Comparison of ENCODE assay signal across 17 mouse cellular contexts in genomic region chr2:135049283-135049682, GRCm38 (mm10).
DNase-seq lines count a peak whose midpoint lies in the region; ATAC-seq and TF ChIP-seq lines count a peak whose summit lies in the region.
"Had no signal": no experiment of that assay in that cellular context is flagged by ENCODE, and none has a peak within 500 bp of the region (broad histone marks: within the 10 kb centered on the region; RNA-seq: fewer than 3 reads in every experiment).

No protein-coding gene starts in this region.

- no peak for ATAC-seq in heart, embryonic 12.5 days (ENCODE audit: insufficient number of reproducible peaks, low FRiP score)
- ATAC-seq in lung, embryonic 16.5 days (ENCODE audit: low read depth): no peak
- no peak for ATAC-seq in lung, postnatal 0 days
- no peak for ATAC-seq in hindbrain, embryonic 14.5 days (ENCODE audit: low FRiP score)
- ATAC-seq: CD4-positive, CD25-positive, alpha-beta regulatory T cell, adult 4 months; intestine, embryonic 16.5 days; liver, postnatal 0 days had no signal

- no peak for TF ChIP-seq CTCF in lung, postnatal 0 days (IDR thresholded peaks at IDR 0.05)

- no peak overlapping the region for H3K9ac ChIP-seq in heart, embryonic 12.5 days
- H3K9ac ChIP-seq in lung, embryonic 16.5 days (ENCODE audit: low read length): no peak overlapping the region
- no peak overlapping the region for H3K9ac ChIP-seq in lung, postnatal 0 days (replicated peaks; ENCODE audit: low read depth)
- H3K9ac ChIP-seq in hindbrain, embryonic 14.5 days: no peak overlapping the region
- H3K9ac ChIP-seq: limb, embryonic 13.5 days; liver, postnatal 0 days had no signal

- peaks cover 17% of the 10 kb centered on the region; the same call in 1 of the 2 replicates for H3K4me1 ChIP-seq in heart, embryonic 12.5 days (replicated peaks)
- peaks cover 6% of the 10 kb centered on the region; the same call in 1 of the 2 replicates for H3K4me1 ChIP-seq in lung, embryonic 16.5 days (replicated peaks; ENCODE audit: control insufficient read depth, insufficient read depth, low read length)
- H3K4me1 ChIP-seq in lung, postnatal 0 days (ENCODE audit: insufficient read depth, low read depth, low read length): no peaks in the 10 kb centered on the region
- no peaks in the 10 kb centered on the region for H3K4me1 ChIP-seq in hindbrain, embryonic 14.5 days (replicated peaks; ENCODE audit: control insufficient read depth, insufficient read depth, low read length)
- H3K4me1 ChIP-seq: hindbrain, embryonic 10.5 days; limb, embryonic 13.5 days had no signal

- 72% methylated on average over 6 of the region's 6 CpGs for WGBS in heart, embryonic 12.5 days
- 62% methylated on average over 6 of the region's 6 CpGs for WGBS in lung, embryonic 16.5 days
- WGBS in lung, postnatal 0 days: 64% methylated on average over 6 of the region's 6 CpGs
- 84% methylated on average over 6 of the region's 6 CpGs for WGBS in hindbrain, embryonic 14.5 days

- no peak overlapping the region for H3K4me3 ChIP-seq in heart, embryonic 12.5 days
- H3K4me3 ChIP-seq in lung, embryonic 16.5 days (ENCODE audit: low read length): no peak overlapping the region
- H3K4me3 ChIP-seq in lung, postnatal 0 days (ENCODE audit: low read depth, low read length): no peak overlapping the region
- no peak overlapping the region for H3K4me3 ChIP-seq in hindbrain, embryonic 14.5 days (replicated peaks; ENCODE audit: low read length)
- H3K4me3 ChIP-seq: erythroblast, embryonic 14.5 days; hindbrain, embryonic 10.5 days; limb, embryonic 13.5 days had no signal

- H3K9me3 ChIP-seq in heart, embryonic 12.5 days (replicated peaks): no peaks in the 10 kb centered on the region
- H3K9me3 ChIP-seq in lung, embryonic 16.5 days (ENCODE audit: control insufficient read depth, low read length): no peaks in the 10 kb centered on the region
- H3K9me3 ChIP-seq in lung, postnatal 0 days (ENCODE audit: low read length): no peaks in the 10 kb centered on the region
- no peaks in the 10 kb centered on the region for H3K9me3 ChIP-seq in hindbrain, embryonic 14.5 days (ENCODE audit: control insufficient read depth, low read length)
- H3K9me3 ChIP-seq: hindbrain, embryonic 10.5 days; limb, embryonic 13.5 days had no signal

- H3K27me3 ChIP-seq in heart, embryonic 12.5 days (replicated peaks): no peaks in the 10 kb centered on the region
- no peaks in the 10 kb centered on the region for H3K27me3 ChIP-seq in lung, embryonic 16.5 days (ENCODE audit: control insufficient read depth, insufficient read depth, low read depth, low read length)
- no peaks in the 10 kb centered on the region for H3K27me3 ChIP-seq in lung, postnatal 0 days (replicated peaks; ENCODE audit: insufficient read depth, low read length)
- H3K27me3 ChIP-seq in hindbrain, embryonic 14.5 days (ENCODE audit: control insufficient read depth, insufficient read depth, low read length): no peaks in the 10 kb centered on the region
- H3K27me3 ChIP-seq: limb, embryonic 13.5 days had no signal

- H3K36me3 ChIP-seq in heart, embryonic 12.5 days: no peaks in the 10 kb centered on the region
- H3K36me3 ChIP-seq in lung, embryonic 16.5 days (ENCODE audit: control insufficient read depth, insufficient read depth, low read length): no peaks in the 10 kb centered on the region
- H3K36me3 ChIP-seq in lung, postnatal 0 days (ENCODE audit: insufficient read depth, low read length): no peaks in the 10 kb centered on the region
- no peaks in the 10 kb centered on the region for H3K36me3 ChIP-seq in hindbrain, embryonic 14.5 days (replicated peaks; ENCODE audit: control insufficient read depth, insufficient read depth)
- H3K36me3 ChIP-seq: hindbrain, embryonic 10.5 days; limb, embryonic 13.5 days had no signal

- H3K27ac ChIP-seq in heart, embryonic 12.5 days (ENCODE audit: poor library complexity, severe bottlenecking): peak overlapping the region; percentile 66
- peak overlapping the region; percentile 23; the same call in 1 of the 2 replicates for H3K27ac ChIP-seq in lung, embryonic 16.5 days (ENCODE audit: low read length)
- H3K27ac ChIP-seq in lung, postnatal 0 days (ENCODE audit: low read length): no peak overlapping the region
- H3K27ac ChIP-seq in hindbrain, embryonic 14.5 days: no peak overlapping the region
- H3K27ac ChIP-seq: hindbrain, embryonic 10.5 days; limb, embryonic 13.5 days; stomach, postnatal 0 days had no signal

- H3K4me2 ChIP-seq in heart, embryonic 12.5 days: no peak overlapping the region
- no peak overlapping the region for H3K4me2 ChIP-seq in lung, embryonic 16.5 days (ENCODE audit: low read depth, low read length)
- no peak overlapping the region for H3K4me2 ChIP-seq in lung, postnatal 0 days (replicated peaks; ENCODE audit: low read depth, low read length)
- no peak overlapping the region for H3K4me2 ChIP-seq in hindbrain, embryonic 14.5 days (replicated peaks)
- H3K4me2 ChIP-seq: limb, embryonic 13.5 days had no signal

- DNase-seq in heart, postnatal 10 days: no peak
- DNase-seq in lung, postnatal 0 days (ENCODE audit: low spot score): no peak
- peak; percentile 33 for DNase-seq in fat pad, adult 2 months (ENCODE audit: extremely low read depth, low read depth, low spot score)
- DNase-seq in left cerebral cortex, postnatal 36 days (ENCODE audit: low spot score in 2 of 2): peak; percentile 38 to 54
- DNase-seq in hindbrain, embryonic 14.5 days (ENCODE audit: low spot score): no peak
- DNase-seq in gastrocnemius, postnatal 25 days: no peak
- DNase-seq: cerebellum, adult 8-10 months; kidney, postnatal 4 days; liver, postnatal 0 days had no signal

- no peak for TF ChIP-seq EP300 in lung, postnatal 0 days (IDR thresholded peaks at IDR 0.05)

- intact Hi-C loops in heart, postnatal 10 days (cut with DNase I): no loop called here
- intact Hi-C loops in left cerebral cortex, postnatal 36 days (cut with DNase I): no loop called here

Comparison
In these comparisons a context has a peak if more than half of its experiments do, and no peak if none do; other contexts are left out.
1. H3K27ac ChIP-seq: peak in heart, embryonic 12.5 days (single experiment) and lung, embryonic 16.5 days (single experiment); none in lung, postnatal 0 days (single experiment) and hindbrain, embryonic 14.5 days (single experiment).
2. DNase-seq: peak in fat pad, adult 2 months (single experiment) and left cerebral cortex, postnatal 36 days (2 of 2); none in heart, postnatal 10 days (0 of 2), lung, postnatal 0 days (single experiment), hindbrain, embryonic 14.5 days (single experiment) and gastrocnemius, postnatal 25 days (single experiment).